Mouse (Mus musculus) brown adipose tissue, adult 24 weeks (tissue): ENCODE results near the gene D430041D05Rik. TPM values are rescaled to one million over a fixed set of nuclear protein-coding genes. Genes with fewer than 3 reads are reported as not detected.
"Not testable (repeated sequence)": the region's sequence is repeated elsewhere in the genome, so short reads cannot be mapped to it uniquely, and the experiment has no call there.

Experiments used
- H3K27ac ChIP-seq: fragments of 200-500 bp; replicated peaks from 2 replicates; pipeline ENCODE4 v1.5.1; 2012; ENCODE audit warnings: low read depth, mild to moderate bottlenecking, low read length
- H3K4me1 ChIP-seq: fragments of 200-500 bp; 2 replicates; pipeline ENCODE4 v1.6.1; 2012; ENCODE audit warnings: low read length, mixed read lengths; ENCODE audit not compliant: control insufficient read depth, insufficient read depth, insufficient read length
- H3K4me3 ChIP-seq: fragments of 200-500 bp; 2 replicates; pipeline ENCODE4 v1.5.1; 2012; ENCODE audit warnings: low read depth, mild to moderate bottlenecking, low read length, moderate library complexity; ENCODE audit not compliant: insufficient read depth
- polyA plus RNA-seq: library from polyadenylated mRNA; stranded (reverse); fragments of >200 nt; gene quantifications from 2 replicates; pipeline ENCODE4 v1.2.4, GENCODE M21; 2012; ENCODE audit not compliant: missing spikeins, insufficient read depth, insufficient read length

D430041D05Rik gene
- polyA plus RNA-seq, 1 experiment, result 0.12 TPM

DNA sequence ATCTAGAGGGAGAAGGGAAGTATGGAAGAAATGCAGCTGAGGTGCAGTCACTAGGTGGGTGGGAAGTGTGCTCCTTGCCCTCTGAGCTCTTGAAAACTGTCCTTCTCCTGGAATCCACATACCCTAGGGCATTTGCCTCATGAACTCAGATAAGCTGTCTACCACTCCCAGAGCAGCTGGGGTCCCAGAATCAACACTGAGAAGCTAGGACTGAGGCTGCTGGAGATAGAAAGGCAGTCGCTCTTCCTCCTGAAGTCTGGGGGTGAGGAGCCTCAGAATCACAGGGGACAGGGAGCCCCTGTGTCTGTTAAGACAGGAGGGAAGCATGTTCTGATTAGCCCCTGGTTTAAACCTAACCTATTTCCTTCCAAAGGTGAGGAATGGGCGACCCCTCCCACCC lies 301.3 kb downstream of the D430041D05Rik start:
- peaks cover 6% of the 10 kb centered on the region; the same call in 1 of the 2 replicates for H3K4me1 ChIP-seq
- H3K4me3 ChIP-seq, result no peak overlapping the region
- peak overlapping the region; percentile 30; the same call in 1 of the 2 replicates for H3K27ac ChIP-seq

DNA sequence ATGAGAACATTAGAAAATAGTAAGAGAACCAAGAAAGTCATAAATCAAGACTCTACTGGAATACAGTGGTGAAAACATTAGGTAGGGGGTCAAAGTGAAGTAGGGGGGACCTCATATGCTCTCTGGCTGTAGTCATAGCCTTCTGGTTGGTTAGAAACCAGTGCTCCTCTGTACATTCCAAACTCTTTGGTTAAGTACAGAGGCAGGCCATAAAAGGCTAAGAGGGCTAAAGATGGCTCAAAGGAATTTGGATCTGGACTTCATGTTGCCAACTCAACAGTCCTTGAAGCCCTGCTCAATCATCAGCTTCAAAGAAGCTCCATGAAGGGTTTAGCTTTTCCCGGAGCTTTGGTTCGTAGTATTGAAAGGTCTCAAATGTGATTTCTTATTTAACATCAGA lies 301.8 kb downstream of the D430041D05Rik start:
- not testable (repeated sequence) for H3K4me1 ChIP-seq, H3K27ac ChIP-seq, H3K4me3 ChIP-seq

DNA sequence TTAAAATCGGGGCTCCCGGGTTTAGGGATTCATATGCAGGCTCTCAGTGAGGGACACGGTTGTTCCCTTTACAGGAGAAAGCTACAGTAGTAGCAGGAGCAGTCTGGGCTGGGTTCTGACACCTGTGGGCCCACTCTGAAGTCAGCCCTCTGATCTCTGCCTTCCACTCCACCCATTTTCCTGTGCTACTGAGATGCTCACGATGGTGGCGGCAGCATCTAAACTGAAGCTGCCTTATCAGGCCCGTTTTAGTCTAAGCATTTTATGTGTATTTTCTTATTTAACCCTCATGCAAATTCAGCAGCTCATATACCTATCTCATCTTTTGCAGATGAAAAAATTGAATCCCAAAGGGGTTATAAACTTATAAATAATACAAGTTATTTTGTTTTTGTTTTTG lies 306.0 kb downstream of the D430041D05Rik start:
- Histone ChIP-seq H3K4me3 (no peak overlapping the region), H3K4me1 (peaks cover 8% of the 10 kb centered on the region; the same call in 1 of the 2 replicates), H3K27ac (no peak overlapping the region)

DNA sequence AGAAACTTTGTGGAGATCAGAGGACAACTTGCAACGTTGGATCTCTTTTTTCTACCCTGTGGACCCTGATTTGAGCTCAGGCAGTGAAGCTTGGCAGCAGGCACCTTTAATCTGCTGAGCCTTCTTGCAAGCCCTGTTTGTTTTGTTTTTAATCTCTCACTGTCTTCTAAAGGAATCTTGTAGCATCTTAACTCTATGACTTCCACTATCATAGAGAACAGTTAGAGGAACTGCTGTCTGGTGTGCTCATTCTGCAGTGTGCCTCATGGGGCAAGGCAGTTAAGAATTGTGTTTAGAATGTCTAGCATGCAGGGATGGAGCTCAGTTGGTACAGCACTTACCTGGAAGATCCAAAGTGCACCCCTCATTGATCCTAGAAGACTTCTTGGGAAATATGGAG lies 310.9 kb downstream of the D430041D05Rik start:
- no peak overlapping the region for H3K4me3 ChIP-seq
- H3K27ac ChIP-seq, result no peak overlapping the region
- H3K4me1 ChIP-seq, result peaks cover 10% of the 10 kb centered on the region; the same call in 1 of the 2 replicates

DNA sequence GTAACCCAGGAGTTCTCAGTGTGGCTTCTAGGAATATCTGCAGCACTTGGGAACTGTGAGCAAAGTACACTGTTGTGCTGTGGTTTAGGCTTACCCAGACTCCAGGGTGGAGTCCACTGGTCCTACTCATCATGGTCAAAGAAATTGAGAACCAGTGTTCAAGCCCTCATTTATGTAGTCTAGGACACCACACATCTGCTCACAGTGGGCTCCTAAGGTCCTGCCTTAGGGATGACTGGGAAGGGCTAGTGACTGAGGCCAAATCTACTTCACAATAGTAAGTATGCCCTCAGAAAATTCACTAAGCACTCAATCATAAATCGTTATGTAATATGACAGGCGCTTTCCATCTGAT lies 311.6 kb downstream of the D430041D05Rik start:
- Histone ChIP-seq H3K27ac (no peak overlapping the region), H3K4me3 (no peak overlapping the region), H3K4me1 (peaks cover 10% of the 10 kb centered on the region; the same call in 1 of the 2 replicates)

DNA sequence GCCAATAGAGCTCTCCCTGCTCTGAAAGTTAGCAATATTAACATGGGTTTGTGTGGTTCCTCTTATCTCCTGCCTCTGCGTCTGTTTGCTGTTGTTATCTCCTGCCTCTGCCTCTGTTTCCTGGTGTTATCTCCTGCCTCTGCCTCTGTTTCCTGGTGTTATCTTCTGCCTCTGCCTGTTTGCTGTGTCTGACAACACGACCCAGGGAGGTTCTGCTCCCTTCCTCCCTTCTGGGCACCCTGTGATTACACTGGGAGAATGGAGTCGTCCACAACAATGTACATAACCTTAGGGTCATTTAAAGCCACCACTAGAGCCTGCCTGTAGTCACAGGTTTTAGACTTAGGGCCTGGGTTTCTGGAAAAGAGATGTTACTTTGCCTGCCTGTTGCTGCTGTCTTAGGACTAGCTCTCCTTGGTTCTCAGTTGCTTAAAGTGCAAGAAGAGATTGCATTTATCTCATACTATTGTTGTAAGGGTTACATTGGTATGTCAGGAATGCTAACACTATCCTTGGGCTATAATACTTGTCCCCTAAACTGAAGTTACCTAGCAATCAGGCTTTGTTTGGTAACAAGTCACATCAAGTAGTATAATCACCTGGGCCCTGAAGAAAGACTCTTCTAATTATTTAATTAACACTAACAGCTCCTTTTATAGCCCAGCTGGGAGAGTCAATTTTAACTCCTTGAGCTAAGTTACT lies 312.1 kb downstream of the D430041D05Rik start:
- Histone ChIP-seq H3K4me3 (no peak overlapping the region), H3K4me1 (peaks cover 10% of the 10 kb centered on the region; the same call in 1 of the 2 replicates), H3K27ac (0 out of 2 replicates have a peak overlapping the region, but pooled peaks have one; percentile 20)

DNA sequence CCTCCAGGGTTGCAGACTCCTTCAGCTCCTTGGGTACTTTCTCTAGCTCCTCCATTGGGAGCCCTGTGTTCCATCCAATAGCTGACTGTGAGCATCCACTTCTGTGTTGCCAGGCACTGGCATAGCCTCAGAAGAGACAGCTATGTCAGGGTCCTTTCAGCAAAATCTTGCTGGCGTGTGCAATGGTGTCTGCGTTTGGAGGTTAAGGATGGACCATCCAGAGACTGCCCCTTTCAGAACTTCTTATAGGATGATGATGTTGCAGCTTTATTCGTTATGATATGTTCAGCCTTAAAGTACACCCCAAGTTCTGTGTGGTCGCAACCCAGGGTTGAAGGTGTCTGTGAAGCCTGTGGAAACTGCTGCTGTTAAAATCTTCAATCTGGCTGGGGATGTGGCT lies 313.4 kb downstream of the D430041D05Rik start:
- not testable (repeated sequence) for H3K4me3 ChIP-seq, H3K27ac ChIP-seq, H3K4me1 ChIP-seq

DNA sequence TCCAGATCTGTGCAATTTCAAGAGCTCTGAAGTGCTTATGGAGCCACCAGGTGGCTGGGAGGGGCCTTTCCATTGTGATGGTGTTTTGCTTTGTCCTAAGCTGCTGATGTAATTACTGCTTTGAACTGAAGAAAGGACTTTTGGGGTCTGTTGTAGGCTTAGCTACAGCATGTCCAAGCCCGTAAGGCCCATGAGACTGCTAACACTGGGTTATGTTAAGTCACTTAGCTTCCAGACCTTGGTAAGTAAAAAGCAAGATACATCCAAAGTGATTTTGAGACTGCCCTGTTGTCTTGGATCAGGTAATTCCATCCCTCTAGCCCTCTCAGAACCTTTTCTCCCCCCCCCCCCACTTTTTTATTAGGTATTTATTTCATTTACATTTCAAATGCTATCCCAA lies 314.0 kb downstream of the D430041D05Rik start:
- Histone ChIP-seq H3K27ac (peak overlapping the region; percentile 83; the same call in 1 of the 2 replicates), H3K4me3 (peak overlapping the region; percentile 71)

DNA sequence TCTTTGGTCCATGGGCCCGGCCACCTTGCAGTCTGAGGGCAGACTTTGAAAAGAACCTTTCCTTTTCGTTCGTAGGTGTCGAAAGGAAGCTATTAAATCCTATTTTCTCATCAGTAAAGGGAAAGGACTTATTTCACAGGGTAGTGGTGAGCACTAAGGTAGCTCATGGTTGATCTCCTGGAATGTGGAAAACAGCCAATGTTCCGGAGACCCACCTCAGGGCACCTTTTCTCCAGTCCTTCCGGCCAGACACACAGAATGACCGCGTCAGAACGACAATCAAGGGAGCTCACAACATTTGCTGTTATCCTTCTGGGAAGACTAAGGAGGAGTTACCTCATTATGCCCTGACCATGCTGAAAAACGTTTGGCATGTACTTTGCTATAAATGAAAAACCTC lies 314.6 kb downstream of the D430041D05Rik start:
- H3K4me3 ChIP-seq, result peak overlapping the region; percentile 71
- H3K27ac ChIP-seq, result peak overlapping the region; percentile 83
- H3K4me1 ChIP-seq, result peaks cover 6% of the 10 kb centered on the region; the same call in 1 of the 2 replicates

More for the DNA sequence above, 314.0 kb downstream of the D430041D05Rik start:
- H3K4me1 ChIP-seq, result not testable (repeated sequence)

DNA sequence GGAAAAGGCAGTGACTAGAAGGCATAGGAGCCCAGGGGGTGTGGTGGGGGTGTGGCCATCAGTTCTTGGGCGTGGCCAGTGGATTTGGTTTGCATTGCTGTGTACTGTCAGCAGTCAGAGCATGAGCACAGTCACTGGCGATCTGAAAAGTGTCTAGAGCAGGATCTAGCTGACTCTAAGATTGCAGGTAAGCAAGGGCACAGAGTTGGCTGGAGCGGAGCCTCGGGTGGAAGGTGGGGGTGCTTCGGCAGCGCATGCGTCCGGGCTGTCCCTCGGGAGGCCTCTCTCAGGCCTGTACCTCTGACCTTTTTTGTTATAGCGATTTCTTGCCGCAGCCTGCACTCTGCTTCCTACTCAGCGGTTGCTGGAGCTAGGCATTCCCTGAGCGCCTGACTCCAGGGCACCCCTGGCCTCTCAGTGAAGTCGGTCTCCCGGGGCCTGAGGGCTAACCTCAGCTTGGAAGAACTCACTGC lies 315.0 kb downstream of the D430041D05Rik start, which contains the start of gene Cd59a:
Cd59a (plus strand) TSS at position 61 of the 473 bp plus-strand sequence.
- H3K27ac ChIP-seq, result peak within 1 kb of the TSS; percentile 83
- H3K4me3 ChIP-seq, result peak within 1 kb of the TSS; percentile 71
- H3K4me1 ChIP-seq, result peaks cover 6% of the 10 kb centered on the region; the same call in 1 of the 2 replicates

DNA sequence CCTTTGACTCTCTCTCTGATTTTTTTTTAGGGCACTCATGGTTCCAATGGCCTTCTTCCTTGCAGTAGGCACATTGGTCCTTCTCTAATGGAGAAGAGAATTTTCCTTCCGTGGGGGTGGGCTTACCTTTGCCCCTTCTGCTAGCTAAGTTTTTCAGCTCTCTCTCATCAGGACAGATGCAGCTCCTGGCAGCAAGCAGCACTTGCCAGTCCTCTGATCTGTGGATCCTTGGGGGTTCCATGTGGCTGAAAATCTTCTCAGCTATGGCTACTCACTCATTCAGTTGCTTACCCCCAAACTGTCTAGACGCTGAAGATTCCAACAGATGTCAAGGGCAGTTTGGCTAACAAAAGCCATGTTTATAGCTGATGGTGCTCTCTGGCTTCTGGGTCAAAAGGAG lies 317.5 kb downstream of the D430041D05Rik start:
- Histone ChIP-seq H3K4me3 (no peak overlapping the region), H3K27ac (no peak overlapping the region), H3K4me1 (peaks cover 2% of the 10 kb centered on the region; the same call in 1 of the 2 replicates)

Other genes with a start within 250 kb of the D430041D05Rik start
- gene Hipk3, start 83.4 kb upstream of the D430041D05Rik start, polyA plus RNA-seq, result 54.9 and 76.1 TPM in 2 replicates
- 16.0 and 18.7 TPM in 2 replicates for gene Cstf3, start 179.5 kb upstream of the D430041D05Rik start, polyA plus RNA-seq